Mouse (Mus musculus) lung, embryonic 16.5 days (tissue): ENCODE measurements at regions not wholly inside any gene's neighbourhood (a gene's known extent, or its start where the extent isn't known, plus 50 kb on each side); places are given as distances from the start of the nearest gene placed in this dataset.

Source experiments
- ATAC-seq: fragments of 200-750 bp; cut with Nextera tagmentation; 2 replicates; pipeline ENCODE4 v1.8.0; 2017; ENCODE audit warnings: low read depth, mild to moderate bottlenecking, moderate library complexity
- H3K27ac ChIP-seq: fragments of 300-500 bp; sonication (generic); 2 replicates; pipeline ENCODE4 v1.5.1; 2014; ENCODE audit warnings: mild to moderate bottlenecking, control low read depth, low read length
- H3K27me3 ChIP-seq: fragments of 300-500 bp; sonication (generic); 2 replicates; pipeline ENCODE4 v1.6.1; 2014; ENCODE audit warnings: low read depth, low read length, mixed read lengths; ENCODE audit not compliant: control insufficient read depth, insufficient read depth
- H3K36me3 ChIP-seq: fragments of 300-500 bp; sonication (generic); 2 replicates; pipeline ENCODE4 v1.6.1; 2014; ENCODE audit warnings: low read length; ENCODE audit not compliant: control insufficient read depth, insufficient read depth
- H3K4me1 ChIP-seq: fragments of 300-500 bp; sonication (generic); replicated peaks from 2 replicates; pipeline ENCODE4 v1.6.1; 2014; ENCODE audit warnings: low read length, mixed read lengths; ENCODE audit not compliant: control insufficient read depth, insufficient read depth
- H3K4me2 ChIP-seq: fragments of 300-500 bp; sonication (generic); 2 replicates; pipeline ENCODE4 v1.6.1; 2014; ENCODE audit warnings: low read depth, low read length, control low read depth
- H3K4me3 ChIP-seq: fragments of 300-500 bp; sonication (generic); 2 replicates; pipeline ENCODE4 v1.5.1; 2014; ENCODE audit warnings: mild to moderate bottlenecking, low read length, control low read depth
- H3K9ac ChIP-seq: fragments of 300-500 bp; sonication (generic); 2 replicates; pipeline ENCODE4 v1.6.1; 2014; ENCODE audit warnings: low read length, control low read depth
- H3K9me3 ChIP-seq: fragments of 300-500 bp; sonication (generic); 2 replicates; pipeline ENCODE4 v1.6.1; 2016; ENCODE audit warnings: low read length; ENCODE audit not compliant: control insufficient read depth
- WGBS: fragments of 180-500 bp; shearing (Covaris S2); extraction: QIAGEN DNeasy Blood & Tissue Kit; methylation state at CpG from one replicate; pipeline ENCODE4 v1.1.7; 2014; 5-methylcytosine and 5-hydroxymethylcytosine counted together

DNA sequence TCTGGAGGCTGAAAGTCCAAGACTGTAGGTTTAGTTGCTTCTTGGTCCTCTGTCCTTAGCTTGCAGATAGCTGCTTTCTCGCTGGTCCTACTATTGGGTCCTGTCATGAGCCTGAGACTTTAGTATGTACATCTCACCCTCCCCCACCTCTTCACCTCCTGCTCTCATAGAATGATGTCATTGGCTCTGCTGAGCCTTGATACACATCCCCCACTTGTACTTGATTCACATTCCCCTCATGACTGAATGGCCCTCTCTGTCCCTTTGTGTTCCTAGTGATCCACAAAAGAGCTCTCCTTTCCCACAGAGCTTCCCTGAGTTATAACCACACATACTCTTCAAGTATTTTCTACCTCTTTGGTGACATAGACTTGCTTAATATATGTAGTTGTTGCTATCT lies 201.5 kb upstream of the Rad23b start:
- Histone ChIP-seq H3K9me3 (no peaks in the 10 kb centered on the region), H3K27me3 (no peaks in the 10 kb centered on the region), H3K4me2 (no peak overlapping the region), H3K4me3 (no peak overlapping the region), H3K4me1 (no peaks in the 10 kb centered on the region), H3K27ac (no peak overlapping the region), H3K36me3 (no peaks in the 10 kb centered on the region), H3K9ac (no peak overlapping the region)
- WGBS = 56% methylated on average over 1 of the region's 1 CpGs
- no peak for ATAC-seq

DNA sequence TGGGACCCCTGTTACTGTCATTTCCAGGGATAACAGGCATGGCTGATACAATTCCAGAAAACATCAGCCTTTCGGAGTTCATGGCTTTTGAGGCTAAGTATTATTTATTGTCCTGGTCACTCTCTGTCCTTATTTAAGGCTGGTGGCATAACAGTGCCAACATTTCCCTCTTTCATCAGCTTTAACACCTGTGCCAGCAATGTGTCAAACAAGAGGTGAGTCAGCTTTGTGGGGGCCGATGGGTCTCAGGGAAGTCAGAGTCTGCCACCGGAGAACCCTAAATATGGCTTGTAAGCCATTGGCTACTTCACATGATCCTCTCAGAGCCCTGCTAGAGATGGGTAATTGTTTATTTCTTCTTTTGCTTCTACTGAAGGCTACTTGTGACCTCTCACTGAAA lies 195.3 kb upstream of the Rad23b start:
- H3K36me3 ChIP-seq = no peaks in the 10 kb centered on the region
- no peaks in the 10 kb centered on the region for H3K27me3 ChIP-seq
- H3K9ac ChIP-seq = no peak overlapping the region
- 69% methylated on average over 3 of the region's 3 CpGs for WGBS
- H3K4me1 ChIP-seq = no peaks in the 10 kb centered on the region
- no peak for ATAC-seq
- no peak overlapping the region for H3K4me3 ChIP-seq
- H3K9me3 ChIP-seq = no peaks in the 10 kb centered on the region
- no peak overlapping the region for H3K4me2 ChIP-seq
- no peak overlapping the region for H3K27ac ChIP-seq

DNA sequence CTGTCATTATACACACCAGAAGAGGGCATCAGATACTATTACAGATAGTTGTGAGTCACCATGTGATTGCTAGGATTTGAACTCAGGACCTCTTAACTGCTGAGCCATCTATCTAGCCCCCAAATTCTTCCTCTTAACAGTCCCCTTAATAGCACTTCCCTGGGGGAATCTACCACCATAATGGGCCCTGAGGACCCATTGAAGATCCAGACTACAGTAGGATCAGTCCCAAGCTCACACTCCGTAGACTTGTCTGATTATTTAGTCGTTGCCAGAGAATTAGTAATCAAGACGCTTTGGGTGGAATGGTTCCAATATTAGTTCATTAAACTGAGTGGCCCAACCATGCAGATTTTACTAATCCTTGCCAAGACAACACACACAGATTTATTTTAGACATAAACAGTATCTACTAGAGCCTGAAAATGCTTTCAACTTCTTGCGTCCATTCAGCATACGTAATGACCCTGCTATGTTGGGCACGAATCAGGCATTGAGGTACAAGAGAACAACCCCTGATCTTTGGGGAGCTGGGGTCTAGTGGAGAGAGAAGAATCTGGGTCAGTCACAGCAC lies 191.6 kb upstream of the Rad23b start:
- no peaks in the 10 kb centered on the region for H3K4me1 ChIP-seq
- no peaks in the 10 kb centered on the region for H3K9me3 ChIP-seq
- H3K36me3 ChIP-seq = no peaks in the 10 kb centered on the region
- peak; percentile 74 for ATAC-seq
- no peaks in the 10 kb centered on the region for H3K27me3 ChIP-seq
- no peak overlapping the region for H3K9ac ChIP-seq
- H3K4me2 ChIP-seq = no peak overlapping the region
- WGBS = 52% methylated on average over 6 of the region's 6 CpGs
- H3K4me3 ChIP-seq = no peak overlapping the region
- H3K27ac ChIP-seq = no peak overlapping the region

DNA sequence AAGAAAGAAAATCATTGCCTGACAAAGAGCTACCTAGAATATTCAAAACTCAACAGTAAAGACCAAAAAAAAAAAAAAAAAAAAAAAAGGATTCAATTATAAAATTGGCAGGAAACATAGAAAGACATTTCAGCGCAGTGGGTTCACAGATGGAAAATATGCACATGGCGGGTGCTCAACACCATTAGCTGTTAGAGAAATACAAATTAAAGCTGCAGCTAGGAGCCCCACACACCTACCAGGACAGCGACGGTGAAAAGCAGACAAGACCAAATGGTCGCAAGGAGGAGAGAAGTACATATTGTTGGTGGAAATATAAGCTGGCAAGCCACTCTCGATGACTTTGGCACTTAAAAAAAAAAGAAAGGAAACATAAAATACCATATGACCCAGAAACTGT lies 183.6 kb upstream of the Rad23b start:
- Histone ChIP-seq H3K4me2 (no peak overlapping the region), H3K9me3 (no peaks in the 10 kb centered on the region), H3K4me1 (no peaks in the 10 kb centered on the region; the same call in 1 of the 2 replicates), H3K27me3 (no peaks in the 10 kb centered on the region), H3K36me3 (no peaks in the 10 kb centered on the region), H3K9ac (no peak overlapping the region), H3K27ac (no peak overlapping the region), H3K4me3 (no peak overlapping the region)
- 91% methylated on average over 6 of the region's 6 CpGs for WGBS
- ATAC-seq = no peak

DNA sequence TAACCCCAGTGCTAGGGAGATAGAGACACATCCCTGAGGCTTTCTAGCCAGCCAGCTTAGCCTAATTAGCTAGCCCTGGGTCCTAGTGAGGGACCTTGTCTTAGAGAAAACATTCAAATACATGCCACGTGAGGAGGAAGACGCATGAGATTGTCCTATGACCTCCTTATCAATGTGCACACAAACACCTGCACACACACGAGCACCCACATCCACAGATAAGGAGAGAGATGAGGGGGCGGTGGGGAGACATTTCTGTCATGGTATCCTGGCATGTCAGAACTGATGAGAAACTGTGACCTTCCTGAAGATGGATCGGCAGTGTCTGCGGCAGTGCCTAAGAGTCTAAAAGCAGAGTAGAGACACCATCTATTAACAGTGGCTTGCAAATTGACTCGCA lies 180.8 kb upstream of the Rad23b start:
- no peak overlapping the region for H3K9ac ChIP-seq
- no peak overlapping the region for H3K4me2 ChIP-seq
- no peaks in the 10 kb centered on the region for H3K9me3 ChIP-seq
- H3K27ac ChIP-seq = no peak overlapping the region
- 23% methylated on average over 7 of the region's 7 CpGs for WGBS
- no peaks in the 10 kb centered on the region for H3K27me3 ChIP-seq
- H3K4me1 ChIP-seq = no peaks in the 10 kb centered on the region; the same call in 1 of the 2 replicates
- H3K36me3 ChIP-seq = no peaks in the 10 kb centered on the region
- no peak overlapping the region for H3K4me3 ChIP-seq
- ATAC-seq = no peak

DNA sequence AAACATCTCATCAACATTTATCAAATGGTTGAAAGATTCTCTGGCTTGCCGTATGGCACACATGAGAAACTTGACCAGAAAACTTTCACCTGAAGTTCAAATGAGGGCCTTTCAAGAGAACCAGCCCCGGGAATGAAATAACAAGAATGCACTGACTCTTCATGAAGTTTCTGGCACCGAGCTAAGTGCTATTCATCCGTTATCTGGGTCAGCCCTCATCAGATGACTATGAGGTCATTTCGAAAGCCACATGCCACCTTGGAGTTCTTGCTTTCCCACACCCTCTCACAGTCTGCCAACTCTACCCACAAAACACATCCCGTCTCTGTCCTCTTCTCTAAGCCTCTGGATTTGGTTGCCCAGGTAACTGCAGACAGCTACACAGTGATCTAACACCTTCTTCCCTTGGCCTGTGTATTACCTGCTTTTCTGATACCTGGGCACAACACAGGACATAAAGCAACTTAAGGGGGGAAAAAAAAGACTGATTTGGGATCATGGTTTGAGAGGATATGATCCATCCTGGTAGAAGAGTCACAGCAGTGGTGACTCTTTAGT lies 177.4 kb upstream of the Rad23b start:
- no peak for ATAC-seq
- Histone ChIP-seq H3K4me2 (no peak overlapping the region), H3K27ac (no peak overlapping the region), H3K9ac (no peak overlapping the region), H3K36me3 (no peaks in the 10 kb centered on the region), H3K4me3 (no peak overlapping the region), H3K4me1 (no peaks in the 10 kb centered on the region; the same call in 1 of the 2 replicates), H3K27me3 (no peaks in the 10 kb centered on the region), H3K9me3 (no peaks in the 10 kb centered on the region)
- WGBS = 49% methylated on average over 6 of the region's 6 CpGs

DNA sequence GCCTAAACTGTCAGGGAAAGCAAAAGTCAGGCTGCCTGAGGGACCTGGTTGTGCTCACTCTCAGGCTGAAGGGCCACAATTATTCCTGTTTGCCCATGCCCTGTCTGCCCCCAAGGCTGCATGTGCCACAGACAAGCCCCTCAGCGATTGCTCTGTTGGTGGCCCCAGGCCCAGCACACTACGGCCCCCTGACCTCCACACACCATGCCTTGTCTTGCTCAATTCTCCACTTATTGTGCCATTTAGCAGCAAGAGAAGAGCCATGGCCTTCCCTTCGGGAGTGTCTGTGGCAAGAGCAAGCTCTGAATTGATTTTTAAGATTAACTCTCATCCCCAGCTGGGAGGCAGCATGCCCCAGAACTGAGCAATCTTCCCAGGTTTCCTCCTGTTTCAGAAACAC lies 173.8 kb upstream of the Rad23b start:
- ATAC-seq = no peak
- H3K4me1 ChIP-seq = no peaks in the 10 kb centered on the region; the same call in 1 of the 2 replicates
- WGBS = 55% methylated on average over 3 of the region's 3 CpGs

DNA sequence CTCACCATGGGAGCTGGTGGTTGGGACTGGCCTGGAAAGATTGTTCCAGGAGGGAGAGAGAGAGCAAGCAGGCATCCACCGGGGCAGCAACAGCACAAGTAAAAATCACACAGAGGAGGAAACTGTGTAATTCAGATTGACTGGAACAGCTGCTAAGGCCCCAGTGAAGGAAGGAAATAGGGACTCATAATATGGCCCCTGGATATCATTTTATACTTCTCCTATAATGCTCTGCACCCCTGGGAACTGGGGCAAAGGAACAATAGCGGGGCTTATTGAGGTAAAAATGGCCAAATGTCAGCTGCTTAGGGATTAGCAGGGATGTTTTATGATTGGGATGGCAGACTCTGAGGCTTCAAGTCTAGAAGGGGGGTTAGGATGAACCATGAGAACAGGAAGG lies 170.4 kb upstream of the Rad23b start:
- 79% methylated on average over 2 of the region's 2 CpGs for WGBS
- ATAC-seq = no peak
- Histone ChIP-seq H3K4me1 (no peaks in the 10 kb centered on the region), H3K27me3 (no peaks in the 10 kb centered on the region), H3K27ac (no peak overlapping the region), H3K9ac (no peak overlapping the region), H3K9me3 (no peaks in the 10 kb centered on the region), H3K4me3 (no peak overlapping the region), H3K36me3 (no peaks in the 10 kb centered on the region), H3K4me2 (no peak overlapping the region)

More for the DNA sequence above, 173.8 kb upstream of the Rad23b start:
- no peaks in the 10 kb centered on the region for H3K36me3 ChIP-seq
- no peak overlapping the region for H3K27ac ChIP-seq
- no peaks in the 10 kb centered on the region for H3K9me3 ChIP-seq
- no peak overlapping the region for H3K9ac ChIP-seq
- H3K27me3 ChIP-seq = no peaks in the 10 kb centered on the region
- H3K4me2 ChIP-seq = no peak overlapping the region
- no peak overlapping the region for H3K4me3 ChIP-seq

DNA sequence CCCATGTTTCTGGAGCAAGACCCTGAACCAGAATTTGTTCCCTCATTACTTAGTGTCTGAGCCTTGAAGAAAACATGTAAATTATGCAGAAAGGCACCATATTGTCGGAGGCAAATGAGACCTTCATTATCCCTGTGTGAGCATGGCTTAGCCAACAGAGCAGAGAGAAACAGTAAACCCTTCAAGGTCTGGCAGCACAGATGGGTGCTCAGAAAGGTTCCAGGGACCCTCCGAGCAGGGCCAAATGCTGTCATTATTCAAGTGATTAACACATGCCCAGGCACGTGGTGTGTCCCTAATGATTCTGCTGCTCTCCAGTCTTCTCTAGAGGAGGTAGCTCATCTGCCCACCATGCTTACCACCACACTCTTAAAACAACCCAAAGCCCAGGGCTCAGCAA lies 166.3 kb upstream of the Rad23b start:
- ATAC-seq = no peak
- 61% methylated on average over 3 of the region's 3 CpGs for WGBS
- no peaks in the 10 kb centered on the region for H3K9me3 ChIP-seq

DNA sequence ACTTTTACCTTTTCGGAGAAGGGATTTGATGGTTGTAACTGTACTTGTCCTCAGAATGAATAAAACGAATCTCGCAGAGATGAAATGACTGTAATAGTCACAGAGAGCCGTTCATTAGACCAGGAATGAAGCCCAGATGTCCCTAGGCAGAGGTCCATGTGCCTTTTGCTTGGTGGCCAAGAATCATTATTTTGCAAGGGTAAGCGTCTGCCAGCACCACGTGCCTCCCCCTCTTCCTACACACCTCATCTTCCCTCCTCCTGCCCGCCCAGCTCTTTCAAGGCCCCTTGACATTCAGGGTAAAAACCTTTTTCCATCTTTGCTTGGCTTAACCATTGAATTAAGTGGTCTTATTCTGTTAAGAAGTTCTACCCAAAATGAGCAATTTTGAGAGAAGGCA lies 161.1 kb upstream of the Rad23b start:
- H3K4me1 ChIP-seq = peaks cover 5% of the 10 kb centered on the region; the same call in 1 of the 2 replicates
- no peak overlapping the region for H3K9ac ChIP-seq
- ATAC-seq = no peak
- H3K27ac ChIP-seq = no peak overlapping the region
- H3K36me3 ChIP-seq = no peaks in the 10 kb centered on the region
- no peaks in the 10 kb centered on the region for H3K27me3 ChIP-seq
- no peaks in the 10 kb centered on the region for H3K9me3 ChIP-seq
- H3K4me2 ChIP-seq = no peak overlapping the region
- H3K4me3 ChIP-seq = no peak overlapping the region
- 72% methylated on average over 7 of the region's 7 CpGs for WGBS

More for the DNA sequence above, 166.3 kb upstream of the Rad23b start:
- Histone ChIP-seq H3K4me1 (no peaks in the 10 kb centered on the region), H3K9ac (no peak overlapping the region), H3K36me3 (no peaks in the 10 kb centered on the region), H3K27me3 (no peaks in the 10 kb centered on the region), H3K4me3 (no peak overlapping the region), H3K4me2 (no peak overlapping the region), H3K27ac (no peak overlapping the region)
